Mouse (Mus musculus) kidney, postnatal 4 days (tissue): ENCODE data around the gene Slc22a15.

Experiments used
- DNase-seq, 2 experiments: peaks; one replicate each; pipeline ENCODE4 v3.0.0; 2021; ENCODE audit warnings: mixed read lengths in 2 of 2

The Slc22a15 gene

DNA sequence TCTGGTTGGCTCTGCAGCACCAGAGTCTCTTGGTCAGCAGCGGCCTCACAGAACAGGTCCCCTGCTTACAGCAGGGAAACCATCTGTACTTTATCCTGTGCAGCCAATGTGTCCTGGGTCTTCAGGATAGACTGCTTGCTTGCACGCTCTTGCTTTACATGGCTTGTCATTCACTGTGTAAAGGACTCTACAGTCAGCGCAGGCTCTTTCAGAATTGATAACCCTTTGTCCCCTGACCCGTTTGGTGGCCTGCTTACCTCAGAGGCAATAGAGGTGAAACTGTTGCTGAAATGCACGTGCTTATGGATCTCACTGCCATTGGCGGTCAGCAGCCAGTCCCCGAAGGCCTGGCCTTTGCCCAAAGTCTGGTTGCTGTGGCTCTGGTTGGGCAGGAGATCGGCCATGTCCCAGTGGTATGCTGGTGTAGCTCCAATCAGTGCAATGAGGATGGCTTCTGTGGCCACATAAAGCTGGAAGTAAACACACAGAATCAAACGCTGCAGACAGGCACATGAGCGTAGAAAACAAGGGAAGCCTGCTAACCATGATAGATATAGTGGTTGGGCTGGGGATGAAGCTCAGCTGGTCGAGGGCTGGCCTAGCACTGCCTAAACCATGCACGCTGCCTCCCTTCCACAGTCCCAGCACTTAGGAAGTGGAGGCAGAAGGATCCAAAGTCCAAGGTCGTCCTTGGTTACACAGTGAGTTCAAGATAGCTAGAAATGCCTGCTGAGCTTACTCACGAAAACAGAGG, 9.0 kb downstream of the Slc22a15 start:
- DNase-seq: peak; percentile 20 to 29

- no peak for DNase-seq
These were observed 10.0 kb downstream of the Slc22a15 start for GRCm38 (mm10) chr3:101914266-101914665.

- DNase-seq: no peak
These were observed 12.2 kb downstream of the Slc22a15 start for GRCm38 (mm10) chr3:101912041-101912440.

GRCm38 (mm10) chr3:101907049-101907448, 17.2 kb downstream of the Slc22a15 start:
- DNase-seq: no peak

GRCm38 (mm10) chr3:101904776-101905175, 19.5 kb downstream of the Slc22a15 start:
- DNase-seq: no peak

GRCm38 (mm10) chr3:101903091-101903490, 21.2 kb downstream of the Slc22a15 start:
- DNase-seq: no peak

GRCm38 (mm10) chr3:101902344-101902743, 21.9 kb downstream of the Slc22a15 start:
- DNase-seq: no peak

- DNase-seq: no peak
These were observed 26.8 kb downstream of the Slc22a15 start for GRCm38 (mm10) chr3:101897377-101897974.

GRCm38 (mm10) chr3:101896893-101897292, 27.4 kb downstream of the Slc22a15 start:
- peak; percentile 82 to 85 for DNase-seq

DNA sequence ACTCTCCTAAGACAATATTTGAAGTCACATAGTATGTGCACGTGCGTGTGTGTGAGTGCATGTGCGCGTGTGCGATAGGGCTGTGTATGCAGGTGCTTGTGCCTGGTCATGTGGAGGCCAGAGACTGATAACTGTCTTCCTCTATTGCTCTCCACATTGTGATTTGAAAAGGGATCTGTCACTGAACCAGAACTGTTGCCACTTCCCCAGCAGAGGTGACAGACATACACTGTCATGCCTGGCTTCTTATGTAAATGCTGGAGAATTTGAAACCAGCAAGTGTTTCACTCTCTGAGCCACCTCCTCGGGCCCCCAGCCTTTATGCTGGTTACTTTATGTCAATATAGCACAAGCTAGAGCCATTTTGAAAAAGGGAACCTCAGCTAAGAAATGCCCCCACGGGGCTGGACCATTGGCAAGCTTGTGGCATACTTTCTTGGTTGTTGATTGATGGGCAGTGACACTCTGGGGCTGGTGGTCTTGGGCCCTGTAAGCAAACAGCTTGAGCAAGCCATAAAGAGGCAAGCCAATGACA, 28.8 kb downstream of the Slc22a15 start:
- DNase-seq: no peak

DNA sequence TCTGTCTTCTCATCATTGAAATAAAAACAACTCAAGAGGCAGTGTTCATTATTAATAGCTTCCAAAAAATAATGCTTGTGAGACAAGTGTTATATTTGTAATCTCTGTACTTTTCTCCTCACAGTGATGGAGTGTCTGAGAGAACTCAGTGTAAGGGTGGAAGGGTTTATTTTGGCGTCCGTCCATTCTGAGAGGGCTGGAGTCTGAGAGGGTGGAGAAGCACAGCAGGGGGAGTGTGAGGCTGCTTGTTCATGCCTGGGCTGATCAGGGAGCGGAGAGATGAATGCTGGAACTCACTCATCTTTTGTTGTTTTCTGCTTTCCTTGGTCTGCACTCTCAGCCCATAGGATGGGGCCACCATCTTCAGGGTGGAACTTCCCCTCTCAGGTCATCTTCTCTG, 38.7 kb downstream of the Slc22a15 start:
- DNase-seq: peak; percentile 57 to 66

GRCm38 (mm10) chr3:101885041-101885440, 39.2 kb downstream of the Slc22a15 start:
- DNase-seq: no peak

DNA sequence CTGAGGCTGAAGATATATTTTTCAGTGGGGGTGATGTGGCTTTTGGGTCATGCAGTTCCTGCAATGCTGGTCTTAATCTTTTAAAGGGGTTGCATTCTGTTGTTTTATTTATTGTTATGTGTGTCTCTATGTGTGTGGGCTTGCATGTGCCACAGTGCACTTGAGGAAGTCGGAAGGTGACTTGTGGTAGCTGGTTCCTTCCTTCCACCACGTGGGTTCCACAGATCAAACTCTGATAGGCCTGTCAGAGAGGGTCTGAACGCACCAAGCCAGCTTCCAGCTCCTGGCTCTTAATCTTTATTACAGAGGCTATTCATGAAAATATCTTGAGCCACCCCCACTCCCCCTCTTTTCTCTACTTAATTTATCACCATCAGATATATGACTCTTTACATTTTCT, 40.4 kb downstream of the Slc22a15 start:
- no peak for DNase-seq

DNA sequence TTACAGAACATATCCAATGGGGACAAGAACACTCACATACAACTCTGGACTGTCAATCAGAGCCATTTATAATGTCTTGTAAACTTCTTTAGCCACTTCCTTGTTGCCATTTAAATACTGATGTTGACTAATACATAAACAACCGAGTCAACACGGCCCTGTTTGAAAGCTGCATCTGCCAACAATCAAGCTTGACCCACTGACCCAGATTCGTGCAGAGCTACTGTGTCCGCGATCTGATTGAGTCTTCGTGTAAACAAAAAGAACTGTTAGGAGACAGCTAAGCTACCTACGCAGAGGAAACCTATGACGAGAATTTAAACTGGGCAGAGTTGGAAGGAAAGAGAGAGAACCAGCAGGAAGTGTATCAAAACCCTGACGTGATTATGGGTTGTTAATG, 42.5 kb downstream of the Slc22a15 start:
- no peak for DNase-seq

DNA sequence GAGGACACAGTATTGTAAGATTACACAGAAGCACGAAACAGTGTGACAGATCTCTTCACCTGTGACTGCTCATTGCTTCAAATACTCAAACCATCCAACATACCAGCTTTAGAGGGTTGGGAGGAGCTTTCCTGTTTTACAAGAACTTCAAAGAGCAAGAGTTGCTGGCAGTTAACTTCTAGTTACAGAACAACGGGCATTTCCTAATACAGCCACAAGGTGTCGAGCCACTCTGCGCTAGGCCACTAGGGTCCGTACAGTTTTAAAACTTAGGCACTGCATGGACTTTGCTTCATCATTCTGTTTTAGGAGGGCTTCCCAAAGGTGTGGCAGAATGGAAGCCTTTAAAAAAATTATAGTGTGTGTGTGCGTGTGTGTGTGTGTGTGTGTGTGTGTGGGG, 43.4 kb downstream of the Slc22a15 start:
- peak; percentile 42 to 60 for DNase-seq

DNA sequence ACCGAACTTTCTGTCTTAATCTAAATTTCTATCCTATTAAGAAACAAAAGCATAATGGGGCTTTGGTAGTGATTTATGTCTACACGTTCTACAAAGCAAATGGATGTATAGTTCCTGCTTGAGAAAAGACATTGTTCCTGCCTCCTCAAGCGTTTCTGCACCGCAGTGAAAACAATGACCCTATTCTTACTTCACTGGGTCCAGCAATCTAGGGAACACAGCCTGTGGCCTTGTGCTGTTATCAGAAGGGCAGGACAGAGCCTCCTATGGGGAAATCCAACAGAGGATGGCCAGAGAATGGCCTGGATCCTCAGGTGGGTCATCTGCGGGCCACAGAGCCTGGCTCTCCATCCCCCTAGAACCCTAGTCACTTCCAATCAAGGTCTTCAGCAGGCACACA, 46.1 kb downstream of the Slc22a15 start:
- no peak for DNase-seq

GRCm38 (mm10) chr3:101876459-101877285, 47.6 kb downstream of the Slc22a15 start:
- peak; percentile 33 to 59 for DNase-seq

- no peak for DNase-seq
These were observed 48.9 kb downstream of the Slc22a15 start for GRCm38 (mm10) chr3:101875258-101875920.

GRCm38 (mm10) chr3:101873061-101873675, 51.1 kb downstream of the Slc22a15 start:
- no peak for DNase-seq

DNA sequence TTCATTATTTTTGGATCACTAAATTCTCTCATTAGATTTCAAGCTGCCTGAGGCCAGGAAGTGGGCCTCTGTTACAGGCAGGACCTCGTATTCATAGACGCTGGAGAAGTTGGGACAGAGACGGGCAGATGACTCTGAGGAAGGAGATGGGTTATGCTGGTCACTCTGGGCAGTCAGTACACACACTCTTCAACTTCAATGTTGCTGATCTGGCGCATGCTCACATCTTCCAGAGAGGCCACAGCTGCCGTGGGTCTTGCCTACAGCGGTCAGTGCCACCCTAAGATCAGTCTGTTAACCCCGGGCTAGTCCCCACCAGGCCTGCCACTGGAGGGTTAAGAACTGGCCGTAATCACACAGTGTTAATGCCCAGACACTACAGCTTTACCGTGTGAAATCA, 52.3 kb downstream of the Slc22a15 start:
- no peak for DNase-seq

DNA sequence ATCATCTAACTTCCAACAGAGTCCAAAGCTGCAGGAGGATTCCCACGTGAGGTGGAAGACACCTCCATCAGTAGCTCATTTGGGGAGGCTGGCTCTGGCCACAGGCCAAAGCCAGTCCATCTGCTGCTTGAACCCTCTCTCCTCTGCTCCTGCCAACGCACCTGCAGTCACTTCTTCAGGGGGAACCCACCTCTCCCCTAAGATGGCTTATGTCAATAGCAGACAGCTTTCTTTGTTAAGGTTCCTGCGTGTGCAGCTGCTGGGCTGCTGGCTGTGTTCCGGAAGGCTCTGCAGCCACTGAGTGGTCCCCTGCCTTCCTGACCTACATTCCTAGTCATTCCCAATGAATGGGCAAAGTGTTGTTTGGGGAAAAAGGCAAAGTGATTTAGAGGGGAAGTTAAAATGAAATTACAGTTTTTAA, 57.2 kb downstream of the Slc22a15 start:
- DNase-seq: no peak

GRCm38 (mm10) chr3:101861856-101862255, 62.4 kb downstream of the Slc22a15 start:
- no peak for DNase-seq
